Comparison of ENCODE assay signal across 9 mouse cellular contexts in genomic region chr4:8198033-8198432, GRCm38 (mm10). TPM values are rescaled to one million over a fixed set of nuclear protein-coding genes. Genes with fewer than 3 reads are reported as not detected.
DNase-seq lines count a peak whose midpoint lies in the region; ATAC-seq lines count a peak whose summit lies in the region.
"Had no signal": no experiment of that assay in that cellular context is flagged by ENCODE, and none has a peak within 500 bp of the region (broad histone marks: within the 10 kb centered on the region; RNA-seq: fewer than 3 reads in every experiment).

No protein-coding gene starts in this region.

- intact Hi-C loops in heart, postnatal 14 days (cut with DNase I) = no loop called here

- 49% methylated on average over 5 of the region's 5 CpGs for WGBS in lung, embryonic 15.5 days

- H3K36me3 ChIP-seq in lung, embryonic 15.5 days = no peaks in the 10 kb centered on the region

- no peaks in the 10 kb centered on the region for H3K27me3 ChIP-seq in lung, embryonic 15.5 days

- peaks cover 21% of the 10 kb centered on the region for H3K4me1 ChIP-seq in lung, embryonic 15.5 days

- H3K4me2 ChIP-seq in lung, embryonic 15.5 days = no peak overlapping the region

- H3K9ac ChIP-seq in lung, embryonic 15.5 days = no peak overlapping the region

- ATAC-seq in common myeloid progenitor, adult 5-6 weeks (replicated peaks; ENCODE audit: low read depth, poor library complexity, severe bottlenecking) = 0 out of 2 replicates have a peak, but pooled peaks have one; percentile 28
- 0 out of 2 replicates have a peak, but pooled peaks have one; percentile 46 for ATAC-seq in lung, embryonic 15.5 days (ENCODE audit: borderline replicate concordance, extremely low read depth, low FRiP score, low TSS enrichment)

- no peak overlapping the region for H3K27ac ChIP-seq in lung, embryonic 15.5 days

- H3K9me3 ChIP-seq in lung, embryonic 15.5 days = no peaks in the 10 kb centered on the region

- H3K4me3 ChIP-seq in lung, embryonic 15.5 days = no peak overlapping the region

- DNase-seq in heart, adult 9 months (ENCODE audit: low spot score in 2 of 2) = peak; percentile 30 to 47
- no peak for DNase-seq in heart, postnatal 14 days
- peak; percentile 52 for DNase-seq in MEL-GATA-1-ER (ENCODE audit: extremely low read depth, low read depth)
- no peak for DNase-seq in embryo, embryonic 11 days
- no peak for DNase-seq in right cerebral cortex, adult 2 months (ENCODE audit: low spot score in 2 of 2)
- DNase-seq: liver; right cerebral cortex, postnatal 14 days had no signal

RNA-seq across cellular contexts. Expression of gene Car8, which starts 40.8 kb away (rescaled TPM):
- 10 to 100 TPM; 10.2 to 10.4 TPM for total RNA-seq in heart, postnatal 14 days (2021)
- total RNA-seq in common myeloid progenitor, adult 5-6 weeks (2017) = 0.18 and 0.68 TPM in 2 replicates
- 9.9 and 10.7 TPM in 2 replicates for polyA plus RNA-seq in lung, embryonic 15.5 days (2015; fragmentation: Nextera tagmentation; extraction: Ambion mirVana)

Comparison
In these comparisons a context has a peak if more than half of its experiments do, and no peak if none do; other contexts are left out.
1. DNase-seq: peak in heart, adult 9 months (2 of 2) and MEL-GATA-1-ER (single experiment); none in heart, postnatal 14 days (0 of 2), embryo, embryonic 11 days (single experiment) and right cerebral cortex, adult 2 months (0 of 2).